Mouse (Mus musculus) testis, adult 2 months (tissue): ENCODE measurements around the gene Cela2a. TPM values are rescaled to one million over a fixed set of nuclear protein-coding genes. Genes with fewer than 3 reads are reported as not detected.

Source experiments
- H3K27ac ChIP-seq: fragments of 200-500 bp; 2 replicates; pipeline ENCODE4 v1.5.1; 2012; ENCODE audit warnings: low read depth, low read length; ENCODE audit not compliant: control insufficient read depth, insufficient read depth
- H3K27me3 ChIP-seq: fragments of 200-500 bp; 2 replicates; pipeline ENCODE4 v1.6.1; 2012; ENCODE audit warnings: mild to moderate bottlenecking, low read length, moderate library complexity; ENCODE audit not compliant: control insufficient read depth, insufficient read depth
- H3K36me3 ChIP-seq: fragments of 200-500 bp; 2 replicates; pipeline ENCODE4 v1.6.1; 2012; ENCODE audit warnings: mild to moderate bottlenecking, low read length; ENCODE audit not compliant: control insufficient read depth, insufficient read depth
- H3K4me1 ChIP-seq: fragments of 200-500 bp; 2 replicates; pipeline ENCODE4 v1.6.1; 2012; ENCODE audit warnings: low read length; ENCODE audit not compliant: control insufficient read depth, insufficient read depth
- H3K4me3 ChIP-seq: fragments of 200-500 bp; 2 replicates; pipeline ENCODE4 v1.5.1; 2012; ENCODE audit warnings: low read depth, mild to moderate bottlenecking, low read length, moderate library complexity, mixed read lengths; ENCODE audit not compliant: control insufficient read depth
- CTCF ChIP-seq: fragments of 200-500 bp; IDR thresholded peaks from 2 replicates; pipeline ENCODE4 v1.5.1; 2012; ENCODE audit warnings: low read depth, mild to moderate bottlenecking, inconsistent platforms, low read length, moderate library complexity; ENCODE audit not compliant: control insufficient read depth, insufficient read depth, insufficient replicate concordance
- POLR2A ChIP-seq: fragments of 200-500 bp; IDR thresholded peaks from 2 replicates; pipeline ENCODE4 v1.6.1; 2012; ENCODE audit warnings: low read depth, mild to moderate bottlenecking, inconsistent platforms, low read length, moderate library complexity; ENCODE audit not compliant: control insufficient read depth
- polyA plus RNA-seq: library from polyadenylated mRNA; depleted of rRNA; stranded (reverse); fragments of >200 nt; gene quantifications from 2 replicates; pipeline ENCODE4 v1.2.3, GENCODE M21; 2012

Cela2a gene
- polyA plus RNA-seq, 1 experiment: 6.5 TPM

- Histone ChIP-seq H3K36me3 (no peaks in the 10 kb centered on the region), H3K27ac (no peak overlapping the region), H3K4me1 (peaks cover 7% of the 10 kb centered on the region), H3K4me3 (no peak overlapping the region), H3K27me3 (no peaks in the 10 kb centered on the region)
- TF ChIP-seq CTCF (no peak), POLR2A (no peak)
These were observed 4.4 kb upstream of the Cela2a start for GRCm38 (mm10) chr4:141830381-141830780.

DNA sequence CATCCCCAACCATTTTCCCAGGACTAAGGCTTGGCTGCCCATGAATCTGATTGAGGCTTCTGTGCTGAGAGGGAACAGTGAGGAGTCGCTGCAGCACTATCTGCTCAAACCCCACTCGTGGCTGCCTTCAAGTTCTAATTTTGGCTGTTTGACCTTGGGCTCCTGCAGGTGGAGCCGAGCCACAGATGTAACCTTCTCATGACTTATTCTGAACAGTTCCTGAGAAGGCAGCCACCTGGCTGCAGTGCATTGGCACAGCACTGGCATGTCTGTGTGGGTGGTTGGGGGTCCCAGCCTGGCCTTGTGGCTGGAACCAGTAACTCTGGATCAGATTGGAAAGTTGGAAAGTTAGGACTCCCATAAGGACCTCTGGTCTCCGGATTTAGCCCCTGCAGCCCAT is 2.2 kb upstream of the Cela2a start:
- Histone ChIP-seq H3K4me3 (no peak overlapping the region), H3K36me3 (no peaks in the 10 kb centered on the region), H3K4me1 (peaks cover 7% of the 10 kb centered on the region), H3K27ac (no peak overlapping the region), H3K27me3 (no peaks in the 10 kb centered on the region)
- no peak for TF ChIP-seq CTCF
- TF ChIP-seq POLR2A: no peak

DNA sequence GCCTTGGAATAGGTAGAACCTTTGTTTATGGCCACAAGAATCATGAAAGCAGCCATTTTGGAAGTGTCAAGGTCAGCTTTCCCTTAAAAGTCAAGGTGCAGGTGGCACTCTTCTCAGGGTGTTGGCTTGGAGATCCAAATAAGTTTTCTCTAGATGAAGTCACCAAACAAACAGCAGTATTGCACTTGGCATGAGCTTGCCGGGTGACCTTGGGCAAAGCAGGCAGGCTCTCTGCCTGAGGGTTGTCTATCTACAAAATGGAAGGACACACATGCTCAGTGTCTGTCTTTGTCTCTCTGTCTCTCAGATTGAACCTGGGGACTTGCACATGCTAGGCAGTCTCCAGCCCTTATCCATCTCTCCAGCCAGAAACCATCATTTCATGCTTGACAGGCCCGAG is 1.4 kb upstream of the Cela2a start:
- no peak for TF ChIP-seq CTCF
- no peak for TF ChIP-seq POLR2A
- H3K27ac ChIP-seq: no peak overlapping the region
- H3K36me3 ChIP-seq: no peaks in the 10 kb centered on the region
- H3K27me3 ChIP-seq: no peaks in the 10 kb centered on the region
- peaks cover 7% of the 10 kb centered on the region for H3K4me1 ChIP-seq
- no peak overlapping the region for H3K4me3 ChIP-seq

GRCm38 (mm10) chr4:141822979-141823378 is 3.0 kb downstream of the Cela2a start:
- TF ChIP-seq CTCF (no peak), POLR2A (no peak)
- H3K27ac ChIP-seq: no peak overlapping the region
- H3K36me3 ChIP-seq: no peaks in the 10 kb centered on the region
- no peak overlapping the region for H3K4me3 ChIP-seq
- peaks cover 14% of the 10 kb centered on the region for H3K4me1 ChIP-seq
- no peaks in the 10 kb centered on the region for H3K27me3 ChIP-seq

- Histone ChIP-seq H3K4me1 (peaks cover 14% of the 10 kb centered on the region), H3K27me3 (no peaks in the 10 kb centered on the region), H3K36me3 (no peaks in the 10 kb centered on the region), H3K27ac (peak overlapping the region; percentile 43; the same call in 1 of the 2 replicates), H3K4me3 (no peak overlapping the region; the same call in 1 of the 2 replicates)
- TF ChIP-seq POLR2A (no peak), CTCF (peak; percentile 15; the same call in 1 of the 2 replicates)
These were observed 3.9 kb downstream of the Cela2a start for GRCm38 (mm10) chr4:141822089-141822488.

DNA sequence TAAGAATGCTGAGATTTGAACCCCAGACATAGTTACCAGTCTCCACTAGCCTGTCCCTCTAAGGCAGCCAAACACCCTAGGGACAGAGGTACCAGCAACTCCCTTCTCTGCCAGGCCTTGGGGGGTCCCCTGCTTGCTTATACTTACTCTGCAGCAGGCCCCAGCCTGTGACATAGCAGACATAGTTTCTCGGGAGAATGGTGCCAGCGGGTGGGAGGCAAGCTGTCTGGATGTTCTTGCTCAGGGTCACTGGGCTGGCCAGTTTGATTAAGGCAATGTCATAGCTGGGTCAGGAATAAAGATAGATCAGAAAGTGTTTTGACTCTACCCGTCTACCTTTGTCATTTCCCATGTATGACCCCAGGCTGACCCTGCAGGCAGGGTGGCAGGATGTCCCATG is 4.8 kb downstream of the Cela2a start:
- Histone ChIP-seq H3K27me3 (no peaks in the 10 kb centered on the region), H3K4me1 (peaks cover 14% of the 10 kb centered on the region), H3K36me3 (no peaks in the 10 kb centered on the region), H3K27ac (peak overlapping the region; percentile 69), H3K4me3 (no peak overlapping the region)
- TF ChIP-seq CTCF (no peak), POLR2A (no peak)

DNA sequence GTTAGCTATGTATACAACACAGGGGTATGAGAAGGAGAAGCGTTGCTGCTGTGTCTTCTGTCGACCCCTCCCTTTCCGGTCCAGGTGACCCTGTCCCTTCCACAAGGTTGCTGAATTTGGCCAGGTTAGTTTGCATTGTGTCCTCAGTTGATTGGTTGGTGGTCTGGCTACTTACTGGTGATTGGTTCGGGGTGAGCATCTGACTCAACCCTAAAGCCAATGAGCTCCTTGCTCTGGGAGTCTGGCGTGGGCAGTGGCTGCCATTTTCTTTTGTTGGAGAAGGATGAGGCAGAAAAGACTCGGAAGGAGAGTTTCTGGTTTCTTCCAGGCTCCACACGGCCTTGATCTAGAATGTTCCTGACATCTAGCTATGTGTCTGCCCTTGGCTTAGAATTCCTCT is 6.6 kb downstream of the Cela2a start:
- Histone ChIP-seq H3K4me1 (peaks cover 14% of the 10 kb centered on the region), H3K27ac (no peak overlapping the region)
- TF ChIP-seq CTCF: no peak
- 0 out of 2 replicates have a peak, but pooled peaks have one; percentile 31 for TF ChIP-seq POLR2A

GRCm38 (mm10) chr4:141818861-141819260 is 7.1 kb downstream of the Cela2a start:
- no peak overlapping the region for H3K27ac ChIP-seq
- TF ChIP-seq CTCF (0 out of 2 replicates have a peak, but pooled peaks have one; percentile 5), POLR2A (0 out of 2 replicates have a peak, but pooled peaks have one; percentile 6)
- H3K4me3 ChIP-seq: peak overlapping the region; percentile 39
- H3K27me3 ChIP-seq: no peaks in the 10 kb centered on the region
- H3K4me1 ChIP-seq: peaks cover 14% of the 10 kb centered on the region
- H3K36me3 ChIP-seq: no peaks in the 10 kb centered on the region; the same call in 1 of the 2 replicates

More for the DNA sequence above, 6.6 kb downstream of the Cela2a start:
- Histone ChIP-seq H3K27me3 (no peaks in the 10 kb centered on the region), H3K4me3 (peak overlapping the region; percentile 39), H3K36me3 (no peaks in the 10 kb centered on the region; the same call in 1 of the 2 replicates)
